Mouse (Mus musculus) forebrain, embryonic 16.5 days (tissue): ENCODE measurements at regions not wholly inside any gene's neighbourhood (a gene's known extent, or its start where the extent isn't known, plus 50 kb on each side); places are given as distances from the start of the nearest gene placed in this dataset.

Source experiments
- ATAC-seq: fragments of 200-750 bp; cut with Nextera tagmentation; 2 replicates; pipeline ENCODE4 v1.8.0; 2017; ENCODE audit warnings: mild to moderate bottlenecking, moderate library complexity
- H3K27ac ChIP-seq: fragments of 300-500 bp; sonication (generic); 2 replicates; pipeline ENCODE4 v1.5.1; 2014; ENCODE audit warnings: low read length, control low read depth
- H3K27me3 ChIP-seq: fragments of 300-500 bp; sonication (generic); replicated peaks from 2 replicates; pipeline ENCODE4 v1.6.1; 2014; ENCODE audit warnings: low read length; ENCODE audit not compliant: control insufficient read depth, insufficient read depth
- H3K36me3 ChIP-seq: fragments of 300-500 bp; sonication (generic); 2 replicates; pipeline ENCODE4 v1.6.1; 2014; ENCODE audit not compliant: control insufficient read depth, insufficient read depth
- H3K4me1 ChIP-seq: fragments of 300-500 bp; sonication (generic); replicated peaks from 2 replicates; pipeline ENCODE4 v1.6.1; 2014; ENCODE audit warnings: low read length; ENCODE audit not compliant: control insufficient read depth, insufficient read depth
- H3K4me2 ChIP-seq: fragments of 300-500 bp; sonication (generic); 2 replicates; pipeline ENCODE4 v1.6.1; 2014; ENCODE audit warnings: mild to moderate bottlenecking, low read length, control low read depth
- H3K4me3 ChIP-seq: fragments of 300-500 bp; sonication (generic); replicated peaks from 2 replicates; pipeline ENCODE4 v1.5.1; 2014; ENCODE audit warnings: mild to moderate bottlenecking, low read length, control low read depth
- H3K9ac ChIP-seq: fragments of 300-500 bp; sonication (generic); replicated peaks from 2 replicates; pipeline ENCODE4 v1.6.1; 2014; ENCODE audit warnings: low read depth, low read length, control low read depth
- H3K9me3 ChIP-seq: fragments of 300-500 bp; sonication (generic); 2 replicates; pipeline ENCODE4 v1.6.1; 2016; ENCODE audit warnings: low read length; ENCODE audit not compliant: control insufficient read depth
- WGBS: fragments of 180-500 bp; shearing (Covaris S2); extraction: QIAGEN DNeasy Blood & Tissue Kit; methylation state at CpG from one replicate; pipeline ENCODE4 v1.1.7; 2014; 5-methylcytosine and 5-hydroxymethylcytosine counted together

- no peak overlapping the region for H3K4me3 ChIP-seq
- no peaks in the 10 kb centered on the region for H3K4me1 ChIP-seq
- H3K36me3 ChIP-seq = no peaks in the 10 kb centered on the region
- no peak overlapping the region for H3K4me2 ChIP-seq
- ATAC-seq = peak; percentile 69
- H3K9me3 ChIP-seq = no peaks in the 10 kb centered on the region
- no peak overlapping the region for H3K9ac ChIP-seq
- WGBS = 72% methylated on average over 1 of the region's 1 CpGs
- H3K27me3 ChIP-seq = no peaks in the 10 kb centered on the region
- no peak overlapping the region for H3K27ac ChIP-seq
Measured at GRCm38 (mm10) chr7:58919863-58920262, 263.9 kb downstream of the Atp10a start.

- 71% methylated on average over 1 of the region's 1 CpGs for WGBS
- ATAC-seq = peak; percentile 94
Measured at GRCm38 (mm10) chr7:58920283-58920682, 264.3 kb downstream of the Atp10a start.

GRCm38 (mm10) chr7:58924975-58925374 is 269.0 kb downstream of the Atp10a start:
- Histone ChIP-seq H3K36me3 (no peaks in the 10 kb centered on the region), H3K4me3 (no peak overlapping the region), H3K4me1 (no peaks in the 10 kb centered on the region), H3K27me3 (no peaks in the 10 kb centered on the region), H3K9ac (no peak overlapping the region), H3K27ac (no peak overlapping the region), H3K9me3 (no peaks in the 10 kb centered on the region), H3K4me2 (no peak overlapping the region)
- no peak for ATAC-seq
- 83% methylated on average over 1 of the region's 1 CpGs for WGBS

More at GRCm38 (mm10) chr7:58920283-58920682, 264.3 kb downstream of the Atp10a start:
- H3K36me3 ChIP-seq = no peaks in the 10 kb centered on the region
- H3K9ac ChIP-seq = no peak overlapping the region
- H3K9me3 ChIP-seq = no peaks in the 10 kb centered on the region
- H3K4me3 ChIP-seq = no peak overlapping the region
- no peak overlapping the region for H3K4me2 ChIP-seq
- no peaks in the 10 kb centered on the region for H3K4me1 ChIP-seq
- H3K27ac ChIP-seq = no peak overlapping the region
- no peaks in the 10 kb centered on the region for H3K27me3 ChIP-seq

- Histone ChIP-seq H3K27me3 (no peaks in the 10 kb centered on the region), H3K4me2 (no peak overlapping the region), H3K36me3 (no peaks in the 10 kb centered on the region), H3K9ac (no peak overlapping the region), H3K4me3 (no peak overlapping the region), H3K4me1 (no peaks in the 10 kb centered on the region), H3K27ac (no peak overlapping the region), H3K9me3 (no peaks in the 10 kb centered on the region)
- 90% methylated on average over 2 of the region's 2 CpGs for WGBS
- no peak for ATAC-seq
Measured at GRCm38 (mm10) chr7:58925406-58925805, 269.4 kb downstream of the Atp10a start.

GRCm38 (mm10) chr7:58957448-58957847 is 271.1 kb upstream of the Ube3a start:
- Histone ChIP-seq H3K4me1 (no peaks in the 10 kb centered on the region), H3K9me3 (no peaks in the 10 kb centered on the region), H3K9ac (no peak overlapping the region), H3K27me3 (no peaks in the 10 kb centered on the region), H3K27ac (no peak overlapping the region), H3K36me3 (no peaks in the 10 kb centered on the region), H3K4me2 (no peak overlapping the region), H3K4me3 (no peak overlapping the region)
- no peak for ATAC-seq
- WGBS = 76% methylated on average over 2 of the region's 2 CpGs

GRCm38 (mm10) chr7:59007196-59007595 is 221.4 kb upstream of the Ube3a start:
- H3K36me3 ChIP-seq = no peaks in the 10 kb centered on the region
- WGBS = 55% methylated on average over 2 of the region's 2 CpGs
- H3K4me3 ChIP-seq = no peak overlapping the region
- no peak overlapping the region for H3K4me2 ChIP-seq
- ATAC-seq = no peak
- no peak overlapping the region for H3K9ac ChIP-seq
- H3K27me3 ChIP-seq = no peaks in the 10 kb centered on the region
- H3K27ac ChIP-seq = no peak overlapping the region
- no peaks in the 10 kb centered on the region for H3K9me3 ChIP-seq
- no peaks in the 10 kb centered on the region for H3K4me1 ChIP-seq

GRCm38 (mm10) chr7:59013449-59014301 is 214.9 kb upstream of the Ube3a start:
- no peaks in the 10 kb centered on the region for H3K9me3 ChIP-seq
- no peak overlapping the region for H3K9ac ChIP-seq
- H3K36me3 ChIP-seq = no peaks in the 10 kb centered on the region
- H3K27ac ChIP-seq = no peak overlapping the region
- H3K4me2 ChIP-seq = no peak overlapping the region
- ATAC-seq = no peak
- no peak overlapping the region for H3K4me3 ChIP-seq
- 85% methylated on average over 9 of the region's 9 CpGs for WGBS
- no peaks in the 10 kb centered on the region for H3K4me1 ChIP-seq
- H3K27me3 ChIP-seq = no peaks in the 10 kb centered on the region

GRCm38 (mm10) chr7:59014302-59014677 is 214.3 kb upstream of the Ube3a start:
- no peak overlapping the region for H3K27ac ChIP-seq
- WGBS = 42% methylated on average over 6 of the region's 6 CpGs
- ATAC-seq = no peak

GRCm38 (mm10) chr7:59027437-59027836 is 201.1 kb upstream of the Ube3a start:
- ATAC-seq = peak; percentile 92
- Histone ChIP-seq H3K4me1 (no peaks in the 10 kb centered on the region), H3K36me3 (no peaks in the 10 kb centered on the region), H3K4me3 (no peak overlapping the region), H3K9me3 (no peaks in the 10 kb centered on the region), H3K27ac (no peak overlapping the region), H3K9ac (no peak overlapping the region), H3K27me3 (no peaks in the 10 kb centered on the region), H3K4me2 (no peak overlapping the region)
- WGBS = 51% methylated on average over 2 of the region's 2 CpGs

More at GRCm38 (mm10) chr7:59014302-59014677, 214.3 kb upstream of the Ube3a start:
- Histone ChIP-seq H3K4me3 (no peak overlapping the region), H3K9ac (no peak overlapping the region), H3K9me3 (no peaks in the 10 kb centered on the region), H3K27me3 (no peaks in the 10 kb centered on the region), H3K36me3 (no peaks in the 10 kb centered on the region), H3K4me1 (no peaks in the 10 kb centered on the region), H3K4me2 (no peak overlapping the region)
